Mouse (Mus musculus): ENCODE measurements around the gene Mmd2. TPM values are rescaled to one million over a fixed set of nuclear protein-coding genes. Genes with fewer than 3 reads are reported as not detected.
A peak's percentile ranks its signal among the peaks of the same experiment; 100 is the strongest.

Gene Mmd2
- polyA plus RNA-seq, 1 experiment from 2014 or later = 59.2 TPM

DNA sequence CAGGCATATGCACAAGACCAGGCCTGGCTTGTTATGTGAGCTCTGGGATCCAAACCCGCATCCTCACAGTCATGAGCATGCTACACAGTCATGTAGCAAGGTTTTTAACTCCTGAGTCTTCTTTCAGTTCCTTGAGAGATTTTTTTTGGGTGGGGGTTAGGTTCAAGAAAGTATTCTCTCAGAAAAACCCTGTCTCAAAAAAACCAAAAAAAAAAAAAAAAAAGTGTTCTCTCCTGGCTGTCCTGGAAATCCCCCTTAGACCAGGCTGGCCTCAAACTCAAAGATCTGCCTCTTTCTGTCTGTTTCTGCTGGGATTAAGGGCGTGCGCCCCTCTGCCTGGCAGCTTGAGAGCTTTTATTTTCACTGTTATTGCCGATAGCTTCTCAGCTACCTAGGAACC is 73.2 kb downstream of the Mmd2 start:
- Histone ChIP-seq H3K4me3 (replicated peaks) (no peak overlapping the region), H3K27me3 (replicated peaks) (peaks cover under 1% of the 10 kb centered on the region; the same call in 1 of the 2 replicates), H3K9me3 (replicated peaks) (no peaks in the 10 kb centered on the region), H3K36me3 (0 out of 2 replicates have a peak, but pooled peaks cover 5% of the 10 kb centered on the region), H3K9ac (replicated peaks) (no peak overlapping the region), H3K4me1 (no peaks in the 10 kb centered on the region), H3K4me2 (no peak overlapping the region), H3K27ac (replicated peaks) (no peak overlapping the region)
- ATAC-seq (ENCODE audit: low FRiP score) = no peak
- 90% methylated on average over 4 of the region's 4 CpGs for WGBS

DNA sequence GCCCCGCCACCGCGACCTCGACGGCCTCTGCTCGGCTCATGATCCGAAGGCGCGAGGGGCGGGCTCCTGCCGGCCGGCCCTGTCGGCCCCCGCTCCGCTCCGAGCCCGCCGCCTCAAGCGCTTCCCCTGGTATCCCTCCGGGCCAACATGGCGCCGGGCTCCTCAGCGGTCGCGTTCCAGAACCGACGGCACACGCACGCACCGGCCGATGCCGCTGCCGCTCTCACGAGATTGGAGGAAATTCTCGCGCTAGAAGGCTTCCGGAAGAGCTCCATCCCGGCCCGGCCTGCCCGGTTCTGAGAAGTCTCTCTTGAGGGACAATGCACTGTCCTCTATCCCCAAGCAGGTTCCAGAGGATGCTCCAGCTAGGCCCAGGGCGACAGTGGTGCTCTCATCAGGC is 78.7 kb downstream of the Mmd2 start, which contains the start of gene Papolb:
TSS of gene Papolb (minus strand) at position 162 of the 400 bp plus-strand sequence.
- 46% methylated on average over 41 of the region's 41 CpGs for WGBS
- Histone ChIP-seq H3K27ac (replicated peaks) (no peak within 1 kb of the TSS), H3K4me2 (peak within 1 kb of the TSS; percentile 32), H3K4me1 (no peaks in the 10 kb centered on the region), H3K27me3 (replicated peaks) (peaks cover 4% of the 10 kb centered on the region; the same call in 1 of the 2 replicates), H3K9ac (replicated peaks) (no peak within 1 kb of the TSS), H3K36me3 (0 out of 2 replicates have a peak, but pooled peaks cover 5% of the 10 kb centered on the region), H3K4me3 (replicated peaks) (no peak within 1 kb of the TSS), H3K9me3 (replicated peaks) (no peaks in the 10 kb centered on the region)
- no peak for ATAC-seq (ENCODE audit: low FRiP score)

DNA sequence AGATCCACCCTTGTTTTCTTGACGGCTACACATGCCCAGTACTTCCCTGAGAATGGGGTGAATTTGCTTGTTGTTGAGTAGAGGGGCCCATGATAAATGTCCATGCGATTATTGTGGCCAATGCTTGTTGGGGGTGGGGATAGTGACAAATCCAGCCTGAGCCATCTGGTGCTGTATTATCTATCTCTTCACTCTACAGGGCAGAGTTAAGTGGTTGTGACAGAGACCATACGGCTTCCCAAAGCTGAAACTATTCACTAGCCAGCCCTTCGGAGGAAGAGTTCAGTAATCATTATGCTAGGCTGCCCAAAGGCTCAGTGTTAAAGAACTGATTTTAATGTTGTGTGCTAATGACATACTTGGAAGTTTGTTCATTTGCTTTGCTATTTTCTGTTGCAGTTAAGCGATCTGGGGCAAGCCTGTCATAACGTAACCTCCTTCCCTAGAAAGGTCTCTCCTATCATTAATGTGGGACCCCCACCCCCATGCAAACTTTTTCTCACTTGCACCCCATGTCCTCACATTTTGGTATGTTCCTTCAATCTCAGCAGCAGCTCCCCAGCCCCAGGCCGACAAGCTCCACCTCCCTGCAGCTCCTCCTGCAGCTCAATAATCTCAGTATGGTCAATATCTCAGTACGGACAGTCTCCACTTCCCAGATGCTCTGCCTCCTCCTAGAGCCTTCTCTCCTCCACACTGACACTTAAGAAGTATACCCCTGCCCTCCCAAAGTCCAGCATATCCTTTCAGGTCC is 83.7 kb downstream of the Mmd2 start:
- H3K4me1 ChIP-seq = no peaks in the 10 kb centered on the region
- no peak overlapping the region for H3K9ac ChIP-seq (replicated peaks)
- H3K27ac ChIP-seq (replicated peaks) = no peak overlapping the region
- no peaks in the 10 kb centered on the region for H3K9me3 ChIP-seq (replicated peaks)
- 82% methylated on average over 8 of the region's 8 CpGs for whole genome bisulfite sequencing
- no peak for ATAC-seq (ENCODE audit: low FRiP score)
- no peaks in the 10 kb centered on the region; the same call in 1 of the 2 replicates for H3K27me3 ChIP-seq (replicated peaks)
- no peak overlapping the region for H3K4me2 ChIP-seq
- no peaks in the 10 kb centered on the region for H3K36me3 ChIP-seq
- no peak overlapping the region for H3K4me3 ChIP-seq (replicated peaks)

DNA sequence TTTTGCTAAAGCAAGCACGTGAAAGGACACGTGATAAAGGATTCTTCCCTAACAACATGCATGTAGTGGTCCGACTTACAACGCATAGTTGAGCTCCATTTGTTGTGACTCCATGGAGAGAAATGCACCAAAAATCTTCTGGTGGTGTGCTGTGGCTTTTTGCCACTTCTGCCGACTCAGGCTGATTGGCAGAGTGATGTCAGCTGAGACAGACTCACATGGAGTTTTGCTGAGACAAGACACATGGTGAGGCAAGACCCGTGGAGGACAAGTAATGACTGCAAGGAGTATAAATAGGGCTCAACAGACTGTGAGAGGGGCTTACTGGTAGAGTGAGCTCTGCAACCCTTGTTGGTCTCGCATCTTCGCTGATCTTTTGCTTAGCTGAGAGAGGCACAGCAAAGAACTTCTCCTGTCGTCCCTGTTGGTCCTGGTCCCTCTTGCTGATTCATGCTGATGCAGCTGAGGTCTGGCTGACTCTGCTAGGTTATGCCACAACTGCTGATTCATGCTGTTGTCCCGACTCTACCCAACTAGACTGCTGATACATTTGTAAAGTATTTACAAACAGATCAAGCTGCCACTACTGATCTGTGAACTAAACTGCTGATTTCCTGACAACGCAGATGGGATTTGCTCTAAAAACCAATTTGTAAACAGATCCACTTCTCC is 87.3 kb downstream of the Mmd2 start:
- Histone ChIP-seq H3K9ac (replicated peaks) (no peak overlapping the region), H3K27ac (replicated peaks) (no peak overlapping the region), H3K9me3 (replicated peaks) (no peaks in the 10 kb centered on the region), H3K4me1 (peaks cover 5% of the 10 kb centered on the region; the same call in 1 of the 2 replicates), H3K36me3 (no peaks in the 10 kb centered on the region), H3K27me3 (replicated peaks) (no peaks in the 10 kb centered on the region), H3K4me3 (replicated peaks) (no peak overlapping the region), H3K4me2 (no peak overlapping the region)
- WGBS = 88% methylated on average over 11 of the region's 11 CpGs
- no peak for ATAC-seq (ENCODE audit: low FRiP score)

DNA sequence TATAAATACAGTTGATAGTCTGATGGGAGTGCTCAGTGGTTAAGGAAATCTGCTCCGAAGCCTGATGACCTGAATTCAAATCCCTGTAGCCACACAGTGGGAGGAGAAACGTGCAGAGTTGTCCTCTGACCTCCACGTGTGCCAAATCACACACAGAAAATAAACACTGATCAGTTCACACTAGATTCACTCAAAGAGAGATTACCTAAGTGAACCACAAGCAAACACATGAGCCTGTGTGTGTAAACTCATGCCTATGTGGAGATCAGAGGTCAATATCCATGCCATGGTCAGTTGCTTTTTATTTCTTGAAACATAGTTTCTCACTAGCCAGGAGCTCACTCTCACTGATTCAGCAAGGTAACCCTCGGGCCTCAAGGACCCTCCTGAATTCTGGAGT is 88.2 kb downstream of the Mmd2 start:
- ATAC-seq (ENCODE audit: low FRiP score) = no peak
- Histone ChIP-seq H3K9ac (replicated peaks) (no peak overlapping the region), H3K4me3 (replicated peaks) (no peak overlapping the region), H3K4me2 (no peak overlapping the region), H3K4me1 (peaks cover 5% of the 10 kb centered on the region; the same call in 1 of the 2 replicates), H3K9me3 (replicated peaks) (no peaks in the 10 kb centered on the region), H3K27me3 (replicated peaks) (no peaks in the 10 kb centered on the region), H3K36me3 (no peaks in the 10 kb centered on the region), H3K27ac (replicated peaks) (no peak overlapping the region)
- 83% methylated on average over 4 of the region's 4 CpGs for WGBS

DNA sequence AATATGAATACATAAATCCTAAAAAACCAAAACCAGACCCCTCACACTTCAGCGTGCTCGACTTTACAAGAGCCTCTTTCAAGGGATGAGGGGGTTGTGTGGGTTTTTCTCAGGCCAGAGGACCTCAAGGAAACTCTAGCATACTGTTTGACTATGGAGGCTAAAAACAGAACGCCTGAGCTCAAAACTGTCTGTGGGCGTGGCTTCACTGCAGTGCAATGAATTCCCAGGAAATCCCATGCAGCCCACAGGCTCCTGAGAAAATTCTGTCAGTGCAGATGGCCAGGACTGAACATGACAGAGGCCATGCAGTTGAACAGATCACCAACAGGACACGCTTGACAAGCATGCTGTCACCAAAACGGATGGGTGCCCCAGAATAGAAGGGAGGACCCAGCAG is 89.6 kb downstream of the Mmd2 start:
- H3K4me2 ChIP-seq = no peak overlapping the region
- no peak overlapping the region for H3K4me3 ChIP-seq (replicated peaks)
- ATAC-seq (ENCODE audit: low FRiP score) = no peak
- no peaks in the 10 kb centered on the region for H3K9me3 ChIP-seq (replicated peaks)
- peaks cover 5% of the 10 kb centered on the region; the same call in 1 of the 2 replicates for H3K4me1 ChIP-seq
- no peak overlapping the region for H3K9ac ChIP-seq (replicated peaks)
- 72% methylated on average over 6 of the region's 6 CpGs for WGBS
- H3K36me3 ChIP-seq = no peaks in the 10 kb centered on the region
- H3K27me3 ChIP-seq (replicated peaks) = no peaks in the 10 kb centered on the region
- H3K27ac ChIP-seq (replicated peaks) = no peak overlapping the region

Other genes with a start within 250 kb of the Mmd2 start
- 4.8 and 6.0 TPM in 2 replicates for gene Foxk1, start 207.3 kb downstream of the Mmd2 start, polyA plus RNA-seq (2015; fragmentation: Nextera tagmentation; extraction: Ambion mirVana)
- 12.4 and 12.7 TPM in 2 replicates for gene Ap5z1, start 144.9 kb downstream of the Mmd2 start, polyA plus RNA-seq (2015; fragmentation: Nextera tagmentation; extraction: Ambion mirVana)
- gene Papolb, start 78.7 kb downstream of the Mmd2 start, polyA plus RNA-seq (2015; fragmentation: Nextera tagmentation; extraction: Ambion mirVana) = 0.15 and 0.23 TPM in 2 replicates
- 19.4 and 22.0 TPM in 2 replicates for gene Radil, start 57.7 kb downstream of the Mmd2 start, polyA plus RNA-seq (2015; fragmentation: Nextera tagmentation; extraction: Ambion mirVana)
- 41.1 and 43.3 TPM in 2 replicates for gene Wipi2, start 18.9 kb upstream of the Mmd2 start, polyA plus RNA-seq (2015; fragmentation: Nextera tagmentation; extraction: Ambion mirVana)
- gene Slc29a4, start 83.7 kb upstream of the Mmd2 start, polyA plus RNA-seq (2015; fragmentation: Nextera tagmentation; extraction: Ambion mirVana) = 72.5 and 82.4 TPM in 2 replicates
- gene Tnrc18, start 208.9 kb upstream of the Mmd2 start, polyA plus RNA-seq (2015; fragmentation: Nextera tagmentation; extraction: Ambion mirVana) = 22.5 and 26.0 TPM in 2 replicates